Mouse (Mus musculus) A20 (cell line): ENCODE measurements around the gene Khdrbs2.

Source experiments
- DNase-seq: peaks from one replicate; pipeline ENCODE4 v3.0.0-alpha.2; 2011; ENCODE audit warnings: low read depth, low spot score

Gene Khdrbs2

DNA sequence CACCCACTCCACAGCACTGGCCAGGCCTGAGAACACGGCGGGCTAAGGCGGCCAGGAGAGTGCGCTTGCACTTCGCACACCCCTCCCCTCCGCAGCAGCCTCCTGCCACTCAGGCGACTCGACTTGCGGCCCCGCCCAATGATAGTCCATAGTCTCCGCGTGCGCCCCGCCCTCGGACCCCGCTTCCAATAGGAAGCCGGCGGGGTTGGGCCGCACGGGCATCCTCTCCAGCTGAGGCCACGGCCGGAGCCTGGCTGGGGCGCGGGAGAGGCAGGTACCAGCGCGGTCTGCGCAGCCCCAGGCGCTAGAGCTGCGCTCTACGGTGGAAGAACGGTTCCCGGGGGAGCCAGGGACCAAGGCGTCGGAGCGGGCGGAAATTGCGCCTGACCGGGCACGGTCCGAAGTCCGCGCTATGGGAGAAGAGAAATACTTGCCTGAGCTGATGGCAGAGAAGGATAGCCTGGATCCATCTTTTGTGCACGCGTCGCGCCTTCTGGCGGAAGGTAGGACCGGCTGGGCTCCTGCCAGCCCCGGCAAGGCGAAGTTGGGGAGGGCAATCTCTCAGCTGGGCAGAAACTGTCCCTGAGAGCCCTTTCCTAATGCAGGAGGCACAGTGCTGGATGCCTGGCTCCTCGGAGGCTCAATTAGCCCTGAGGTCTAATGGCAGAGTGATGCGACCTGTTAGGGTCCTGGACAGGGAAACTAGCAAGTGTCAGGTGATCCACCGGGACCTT, at the start of gene Khdrbs2:
Khdrbs2 (plus strand) TSS at position 209 of the 734 bp plus-strand sequence.
- DNase-seq: no peak

DNA sequence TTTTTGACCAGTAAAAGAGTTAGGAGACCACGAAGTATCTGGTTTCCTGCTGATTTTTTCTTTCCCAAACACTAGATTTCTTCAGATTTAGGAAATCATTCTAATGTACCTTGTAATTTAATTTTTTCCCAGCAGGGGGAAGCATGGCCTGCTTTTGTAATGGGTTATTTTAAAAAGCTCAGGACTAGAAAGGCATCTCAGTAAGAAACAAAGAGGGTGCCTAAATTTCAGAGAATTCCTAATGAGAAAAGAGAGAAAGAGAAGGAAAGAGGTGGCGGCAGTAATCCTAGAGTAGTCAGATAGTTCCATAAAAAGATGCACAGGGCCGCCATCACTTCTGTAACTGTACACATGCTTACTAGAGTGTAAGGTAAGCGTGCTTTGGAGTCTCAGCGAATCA, 2.1 kb downstream of the Khdrbs2 start:
- no peak for DNase-seq

DNA sequence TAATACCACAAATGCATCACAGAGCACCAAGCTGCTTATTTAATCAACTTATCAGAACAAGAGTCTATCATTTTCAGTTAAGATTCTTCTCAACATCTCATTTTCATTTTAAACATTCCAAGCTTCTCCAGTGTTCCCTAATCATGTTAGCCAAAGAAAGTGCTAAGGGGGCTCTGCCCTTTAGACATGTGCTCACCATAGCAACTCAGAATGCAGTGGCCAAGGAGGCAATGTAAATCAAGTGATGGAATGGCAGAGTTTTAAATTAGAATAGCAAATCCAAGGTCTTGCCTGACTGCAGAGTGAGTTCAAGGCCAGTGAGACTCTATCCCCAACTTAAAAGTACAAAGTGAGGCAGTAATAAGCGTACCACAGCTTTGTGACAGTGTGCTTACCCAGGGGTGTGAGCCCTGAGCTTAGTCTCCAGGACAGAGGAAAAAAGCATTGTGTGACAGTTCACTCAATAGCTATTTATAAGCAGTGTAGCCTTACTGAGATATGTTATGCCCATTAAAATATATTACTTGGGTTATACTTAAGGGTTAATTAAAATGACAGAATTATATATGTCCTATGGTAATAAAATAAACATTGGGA, 27.2 kb downstream of the Khdrbs2 start:
- no peak for DNase-seq

DNA sequence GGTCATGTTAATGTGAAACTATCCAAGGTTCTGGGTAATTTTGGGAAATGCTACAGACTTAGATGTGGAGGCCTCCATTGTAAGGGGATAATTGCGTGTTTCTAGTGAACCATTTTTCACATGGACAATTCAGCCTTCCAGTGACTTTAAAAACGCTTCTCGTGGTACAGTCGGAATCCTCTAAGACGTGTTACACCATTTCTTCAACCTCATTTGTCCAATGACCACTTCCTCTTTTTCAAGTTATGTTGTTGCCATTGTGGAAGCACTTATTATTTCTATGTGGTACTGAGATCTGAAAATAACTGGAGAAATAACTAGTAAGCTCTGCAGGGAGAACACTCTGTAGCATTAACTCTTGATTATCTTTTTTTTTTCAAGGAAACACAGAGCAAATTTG, 75.9 kb downstream of the Khdrbs2 start:
- no peak for DNase-seq

DNA sequence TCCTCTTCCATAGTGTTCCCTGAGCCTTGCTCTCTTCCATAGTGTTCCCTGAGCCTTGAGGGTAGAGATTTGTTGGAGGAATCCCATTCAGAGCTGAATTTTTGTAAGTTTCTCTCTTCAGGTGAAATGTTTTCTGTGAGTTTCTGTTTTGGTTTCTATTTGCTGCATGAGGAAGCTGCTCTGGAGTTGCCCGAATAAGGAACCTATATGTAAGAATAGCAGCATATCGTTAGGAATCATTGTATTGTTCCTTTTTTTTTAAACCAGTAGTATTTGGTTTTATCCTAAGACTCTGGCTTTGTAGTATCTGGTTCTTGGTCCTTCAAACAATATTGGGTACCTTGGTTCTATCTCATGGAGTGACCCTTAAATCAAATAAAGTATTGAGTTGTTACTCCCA, 77.1 kb downstream of the Khdrbs2 start:
- no peak for DNase-seq

DNA sequence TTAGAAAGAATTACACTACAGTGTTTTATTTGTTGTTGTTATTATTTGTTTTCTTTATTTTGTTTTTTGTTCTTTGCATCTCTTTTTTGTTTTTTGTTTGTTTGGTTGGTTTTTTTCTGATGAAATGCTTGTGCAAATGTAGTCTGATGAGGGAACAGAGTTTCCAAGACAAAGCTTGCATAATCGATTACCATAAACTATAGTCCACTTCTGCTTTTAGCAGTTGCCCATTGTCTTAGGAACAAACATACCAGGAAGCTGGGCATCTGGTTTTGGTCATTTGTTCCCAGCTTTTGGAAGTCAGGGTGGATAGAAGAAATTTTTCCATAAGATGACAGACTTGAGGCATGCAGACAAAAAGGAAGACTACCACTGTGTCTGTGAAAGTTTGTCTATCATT, 77.8 kb downstream of the Khdrbs2 start:
- no peak for DNase-seq

DNA sequence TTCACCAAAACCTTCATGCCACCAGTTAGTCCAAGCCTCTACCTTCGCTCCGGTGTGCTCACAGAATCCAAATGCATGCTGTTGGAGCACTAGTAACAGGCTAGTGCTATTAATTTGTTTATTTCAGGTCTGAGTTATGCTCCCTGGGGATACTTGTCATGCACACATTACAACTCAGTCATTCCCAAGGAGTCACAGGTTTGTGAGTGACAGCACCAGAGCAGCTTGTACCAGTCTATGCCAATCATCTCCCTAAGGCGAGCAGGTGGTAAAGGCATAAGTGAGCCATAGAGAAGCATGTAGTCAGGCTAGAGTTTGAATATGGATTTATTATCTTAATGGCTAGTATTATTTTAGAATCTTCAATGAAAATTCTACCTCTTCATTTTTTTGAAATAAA, 86.4 kb downstream of the Khdrbs2 start:
- DNase-seq: no peak

DNA sequence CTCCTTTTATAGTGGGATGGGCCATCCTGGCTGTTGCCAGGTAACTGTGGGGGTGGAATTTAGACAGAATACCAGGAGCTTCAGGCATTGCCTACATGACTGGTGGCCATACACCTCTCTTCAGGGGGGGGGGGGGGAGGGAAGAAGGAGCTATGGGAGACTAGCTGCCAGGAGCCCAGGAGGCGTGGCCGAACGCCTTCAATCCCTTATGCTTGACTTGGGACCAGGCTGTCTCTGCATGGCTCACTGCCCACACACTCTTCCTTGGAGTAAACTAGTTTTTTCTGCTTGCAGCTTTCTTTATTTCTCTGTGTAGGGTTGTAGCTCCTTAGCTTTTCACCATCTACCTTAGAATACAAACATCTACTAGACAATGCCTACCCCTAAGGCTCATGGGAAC, 98.0 kb downstream of the Khdrbs2 start:
- no peak for DNase-seq

DNA sequence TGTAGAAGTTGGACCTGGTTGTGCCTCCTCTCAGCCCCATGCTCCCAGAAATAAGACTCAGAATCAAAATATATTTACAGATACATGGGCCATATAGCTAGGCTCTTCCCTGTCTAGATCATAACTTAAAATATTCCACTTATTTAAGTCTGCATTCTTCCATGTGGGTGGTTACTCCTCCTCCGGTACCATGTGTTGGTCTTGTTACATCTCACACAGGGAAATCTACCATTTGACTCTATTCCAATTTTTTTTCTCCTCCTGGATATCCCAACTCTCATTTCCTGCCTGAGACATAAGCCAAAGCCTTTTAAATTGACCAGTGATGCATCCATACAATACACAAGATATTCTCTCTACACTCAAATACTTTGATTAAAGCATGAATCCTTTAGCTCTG, 122.2 kb downstream of the Khdrbs2 start:
- no peak for DNase-seq

DNA sequence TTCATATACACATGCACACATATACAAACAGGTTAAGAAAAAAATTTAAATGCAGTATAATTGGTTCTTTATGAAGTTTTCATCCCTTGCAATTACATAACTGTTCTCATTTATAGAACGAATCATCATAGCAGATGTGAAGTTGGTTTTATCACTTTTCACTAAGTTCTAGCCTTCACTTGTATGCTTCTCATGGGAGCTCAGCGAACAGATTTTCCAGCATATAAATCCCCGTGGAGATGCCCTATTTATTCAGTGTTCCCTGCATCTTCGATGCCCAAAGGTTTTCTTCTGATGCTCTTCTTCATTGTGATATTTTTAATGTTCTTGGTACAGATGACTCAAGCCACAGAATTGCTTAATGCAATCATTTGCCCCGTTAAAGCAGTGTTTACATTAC, 128.9 kb downstream of the Khdrbs2 start:
- no peak for DNase-seq

DNA sequence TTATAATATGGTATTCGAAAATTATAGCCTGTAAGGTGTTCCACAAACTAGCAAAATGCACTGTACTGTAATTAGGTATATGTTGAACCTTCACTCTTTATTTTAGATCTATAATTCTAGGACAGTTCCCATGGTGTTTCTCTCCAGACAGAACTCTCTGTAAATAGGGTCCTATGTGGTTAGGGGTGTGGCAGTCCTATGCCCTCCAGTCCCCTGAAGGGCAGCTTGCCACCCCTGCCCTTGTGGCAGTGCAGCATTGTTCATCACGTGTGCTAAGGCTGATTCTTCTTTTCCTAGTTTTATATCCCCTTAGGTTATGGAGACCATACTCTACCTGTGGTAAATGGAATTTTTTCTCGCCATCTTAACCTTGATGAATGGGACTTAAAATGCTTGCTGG, 136.6 kb downstream of the Khdrbs2 start:
- no peak for DNase-seq

DNA sequence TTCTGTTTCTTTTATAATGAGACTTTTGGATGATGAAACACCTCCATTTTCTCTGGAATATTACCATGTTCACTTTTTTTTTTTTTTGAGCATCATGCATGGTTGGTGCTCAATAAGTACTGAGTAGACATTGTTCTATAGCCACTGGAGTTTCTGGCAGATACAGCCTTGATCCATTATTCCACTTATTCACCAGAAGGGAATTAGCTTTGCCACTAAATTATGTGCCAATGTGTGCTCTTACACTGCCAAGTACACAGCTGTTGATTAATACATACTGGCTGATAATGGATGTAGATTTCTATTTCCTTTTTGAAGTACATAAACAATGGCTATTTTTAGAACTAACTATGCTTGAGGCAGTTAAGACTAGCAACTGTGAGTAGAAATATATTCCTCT, 137.1 kb downstream of the Khdrbs2 start:
- no peak for DNase-seq

DNA sequence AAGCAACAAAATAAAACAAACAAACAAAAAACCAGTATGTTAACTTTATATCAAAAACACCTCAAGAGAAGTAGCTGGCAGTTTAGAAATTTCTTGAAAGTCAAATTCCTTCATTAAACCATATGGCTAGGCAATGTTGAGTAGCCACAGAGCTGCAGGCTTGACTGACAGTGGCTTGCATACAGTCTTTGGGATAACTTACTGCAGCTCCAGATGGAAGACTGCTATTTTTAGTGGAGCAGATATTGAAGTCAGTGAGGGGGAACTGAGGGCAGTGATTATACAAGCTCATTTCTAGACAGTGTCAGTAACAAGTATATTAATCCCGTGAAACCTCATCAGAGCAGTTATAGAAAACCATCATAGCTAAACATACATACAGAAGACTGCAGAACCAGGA, 166.6 kb downstream of the Khdrbs2 start:
- DNase-seq: no peak

DNA sequence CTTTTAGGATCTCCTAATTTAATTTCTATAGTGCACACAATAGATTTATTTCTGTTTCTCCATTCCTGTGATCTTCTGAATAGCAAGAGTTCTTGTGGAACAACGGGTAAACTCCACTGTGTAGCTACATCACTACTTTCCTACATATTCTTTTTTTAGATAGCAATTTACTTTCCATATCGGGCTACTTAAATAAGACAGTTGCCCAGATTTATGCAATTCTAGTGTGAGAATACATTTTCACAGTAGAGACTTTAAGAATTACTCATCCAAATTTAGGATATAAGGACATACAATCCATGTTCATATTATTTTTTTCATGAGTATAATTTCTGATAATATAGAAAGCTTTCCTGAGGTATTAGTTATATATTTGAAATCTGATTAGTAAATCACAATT, 175.0 kb downstream of the Khdrbs2 start:
- DNase-seq: no peak

DNA sequence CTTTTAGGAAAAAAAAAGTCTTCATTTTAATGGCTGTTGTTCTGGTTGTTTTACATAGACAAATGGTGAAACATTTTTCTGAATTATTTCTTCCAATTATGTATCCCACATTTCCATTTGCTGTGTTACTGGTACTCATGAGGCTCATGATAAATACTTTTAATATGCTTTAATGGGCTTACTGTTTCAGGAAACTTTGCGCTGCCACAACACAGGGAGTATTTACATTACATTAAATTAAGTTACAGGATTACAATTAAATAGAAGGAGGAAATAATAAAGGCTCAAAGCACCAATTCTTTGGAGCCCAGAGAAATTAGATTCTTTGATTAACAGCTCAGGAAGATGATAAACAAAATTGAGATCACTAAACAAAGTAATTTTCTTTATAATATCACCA, 179.6 kb downstream of the Khdrbs2 start:
- DNase-seq: no peak

DNA sequence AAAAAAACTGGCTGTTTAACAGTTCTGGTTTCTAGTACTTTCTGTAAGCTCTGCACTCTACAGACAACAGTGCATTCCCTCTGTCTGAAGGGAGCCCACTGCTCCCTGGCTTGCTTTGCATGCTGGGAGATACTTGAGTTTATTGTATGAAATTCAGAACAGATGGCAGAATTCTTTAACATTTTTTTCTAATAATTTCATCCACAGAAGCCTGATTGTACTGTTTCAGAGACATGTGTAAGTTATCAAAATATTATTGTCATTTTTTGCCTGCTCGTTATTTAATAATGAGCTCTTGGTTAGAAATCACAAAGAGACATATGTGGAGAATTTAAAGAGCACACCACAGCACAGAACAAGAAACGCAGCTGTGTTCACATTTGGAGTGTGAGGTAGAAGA, 191.0 kb downstream of the Khdrbs2 start:
- no peak for DNase-seq

DNA sequence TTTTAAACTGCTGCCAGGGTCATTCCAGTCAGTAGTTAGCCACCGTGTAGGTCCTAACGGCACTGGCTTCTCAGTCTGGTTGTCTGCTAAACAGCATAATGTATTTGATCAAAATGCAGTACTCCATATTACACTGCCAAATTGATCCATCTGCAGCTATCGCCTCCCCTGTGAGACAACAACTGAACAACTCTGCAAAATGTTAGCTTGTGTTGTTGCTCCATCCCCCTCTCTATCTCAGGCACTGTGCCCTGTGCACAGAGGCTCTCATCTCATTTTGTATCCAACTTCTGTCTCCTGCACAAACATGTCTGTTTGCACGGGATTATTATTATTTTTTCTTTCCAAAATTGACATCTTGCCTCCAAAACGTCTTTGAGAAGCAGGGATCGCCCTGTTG, 225.0 kb downstream of the Khdrbs2 start:
- no peak for DNase-seq

DNA sequence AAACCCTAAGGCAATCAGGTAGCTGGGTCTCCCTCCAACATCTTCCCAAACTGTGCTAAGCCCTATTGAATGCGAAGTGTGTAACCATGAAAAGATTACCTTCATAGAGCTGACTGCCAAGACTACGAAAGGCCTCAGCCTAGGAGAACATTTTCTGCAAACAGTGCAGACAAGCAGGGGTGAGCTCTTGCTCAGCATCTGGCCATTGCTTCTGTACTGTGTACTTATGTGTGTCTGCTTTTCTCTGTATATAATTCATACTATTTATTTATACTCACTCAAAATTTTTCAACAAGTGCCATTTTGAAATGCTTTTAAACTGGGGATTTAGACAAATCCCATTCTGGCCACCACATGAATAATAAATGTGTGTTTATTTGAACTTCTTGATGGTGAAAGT, 235.1 kb downstream of the Khdrbs2 start:
- no peak for DNase-seq

DNA sequence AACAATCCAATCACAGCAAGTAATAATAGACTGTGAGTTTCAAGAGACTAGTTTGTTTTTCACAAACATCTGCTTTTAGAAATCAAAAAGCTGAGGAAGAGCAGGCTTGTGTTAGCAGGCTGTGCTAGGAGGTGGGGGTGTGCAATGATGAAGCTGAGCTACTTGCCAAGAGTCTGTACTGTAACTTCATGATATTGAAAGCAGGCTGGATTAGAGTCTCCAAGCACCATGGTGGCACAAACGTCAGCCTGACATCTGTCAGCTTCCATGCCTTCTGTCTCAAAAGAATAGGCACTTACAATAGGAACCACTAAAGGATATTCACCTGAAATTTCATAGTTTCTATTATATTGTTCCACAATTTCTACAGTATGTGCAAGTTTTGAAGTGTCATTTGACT, 255.9 kb downstream of the Khdrbs2 start:
- DNase-seq: no peak

DNA sequence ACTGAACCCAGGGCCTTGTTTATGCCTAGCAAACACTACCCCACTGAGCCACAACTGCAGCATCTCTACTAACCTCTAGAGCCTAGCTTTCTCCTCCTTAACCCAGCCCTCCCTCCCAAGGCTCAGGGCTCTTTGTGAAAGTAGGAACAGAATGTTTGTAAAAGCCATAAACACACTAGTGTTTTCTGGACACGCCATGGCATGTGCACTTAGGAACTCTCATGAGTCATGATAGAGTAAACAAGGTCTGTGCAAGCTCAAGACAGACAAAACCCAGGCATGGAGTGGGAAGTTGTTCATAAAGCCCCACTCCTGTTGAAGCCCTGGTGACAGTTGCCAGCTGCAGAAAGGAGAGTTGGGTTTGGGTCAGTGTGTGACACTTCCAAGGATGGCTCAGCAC, 257.0 kb downstream of the Khdrbs2 start:
- no peak for DNase-seq

DNA sequence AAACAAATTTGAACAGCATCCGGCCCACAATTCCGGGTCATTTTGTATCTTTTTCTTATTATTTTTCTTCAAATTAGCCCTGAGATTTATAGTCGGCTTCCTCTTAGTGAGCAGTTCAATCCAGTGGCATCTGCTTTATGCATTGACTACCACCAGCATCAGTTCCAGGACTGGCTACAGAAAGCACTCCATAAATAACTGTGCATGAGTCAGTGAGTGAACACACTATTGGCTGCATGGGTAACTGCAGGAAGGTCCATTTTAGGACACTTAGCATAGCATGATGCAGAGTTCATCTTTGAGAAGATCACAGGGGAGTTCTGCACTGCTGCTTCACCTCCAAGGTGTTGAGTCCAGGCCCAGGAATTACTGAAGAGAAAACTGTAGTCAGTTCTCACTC, 258.0 kb downstream of the Khdrbs2 start:
- no peak for DNase-seq

DNA sequence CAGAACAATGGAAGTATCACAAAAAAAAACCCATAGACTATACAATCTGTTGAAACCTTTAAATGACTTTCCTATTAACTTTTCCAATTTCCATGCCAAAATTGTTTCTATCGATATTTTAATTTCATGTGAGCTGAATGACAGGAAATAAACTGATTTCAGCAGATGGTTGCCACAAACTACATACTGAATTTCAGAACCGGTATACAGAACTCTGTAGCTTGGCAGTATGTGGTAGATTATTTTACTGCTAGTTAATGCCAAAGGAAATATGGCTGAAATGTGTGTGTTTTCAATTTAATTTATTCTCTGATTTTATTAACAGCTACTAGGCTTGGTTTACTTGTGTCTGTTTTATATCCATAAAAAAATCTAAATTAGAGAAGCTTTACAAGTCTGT, 260.6 kb downstream of the Khdrbs2 start:
- no peak for DNase-seq

DNA sequence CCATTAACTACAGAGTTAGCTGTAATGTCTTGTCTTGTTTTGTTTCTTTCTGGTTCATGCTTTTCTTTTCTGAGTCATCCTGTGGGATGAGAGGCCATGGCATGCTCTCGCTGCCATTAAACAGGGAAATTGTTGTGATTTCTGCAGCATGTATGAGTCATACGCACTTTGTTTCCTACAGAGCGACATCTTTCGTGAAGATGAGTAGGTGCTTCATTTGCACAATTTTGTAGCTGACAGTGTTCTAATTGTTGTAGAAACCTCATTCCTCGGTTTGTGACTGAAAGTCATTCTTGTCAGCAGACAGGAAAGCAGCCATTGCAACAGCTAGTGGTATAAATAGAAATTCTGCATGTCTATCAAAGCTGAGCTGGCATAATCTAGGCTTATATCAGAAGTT, 271.4 kb downstream of the Khdrbs2 start:
- DNase-seq: no peak

DNA sequence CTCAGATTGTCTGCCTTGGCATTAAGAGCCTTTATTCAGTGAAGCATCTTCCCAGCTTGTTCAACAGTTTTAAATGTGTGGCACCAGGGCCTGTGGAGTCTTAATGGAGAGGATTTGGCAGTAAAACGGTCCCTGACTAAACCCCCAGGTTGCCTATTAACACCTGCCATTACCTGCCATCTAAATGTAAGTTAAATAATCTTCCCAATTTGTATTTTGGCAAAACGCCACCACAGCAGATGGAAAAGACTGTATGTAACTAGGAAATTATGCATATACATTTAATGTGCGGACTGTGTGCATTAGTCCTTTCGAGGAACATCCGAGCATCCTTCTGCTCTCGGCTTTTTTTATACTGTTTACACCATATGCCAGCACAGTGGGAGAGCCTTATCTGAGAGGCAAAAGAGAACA, 290.6 kb downstream of the Khdrbs2 start:
- DNase-seq: no peak
